Mouse (Mus musculus): ENCODE data around the gene Ntng1.

DNA sequence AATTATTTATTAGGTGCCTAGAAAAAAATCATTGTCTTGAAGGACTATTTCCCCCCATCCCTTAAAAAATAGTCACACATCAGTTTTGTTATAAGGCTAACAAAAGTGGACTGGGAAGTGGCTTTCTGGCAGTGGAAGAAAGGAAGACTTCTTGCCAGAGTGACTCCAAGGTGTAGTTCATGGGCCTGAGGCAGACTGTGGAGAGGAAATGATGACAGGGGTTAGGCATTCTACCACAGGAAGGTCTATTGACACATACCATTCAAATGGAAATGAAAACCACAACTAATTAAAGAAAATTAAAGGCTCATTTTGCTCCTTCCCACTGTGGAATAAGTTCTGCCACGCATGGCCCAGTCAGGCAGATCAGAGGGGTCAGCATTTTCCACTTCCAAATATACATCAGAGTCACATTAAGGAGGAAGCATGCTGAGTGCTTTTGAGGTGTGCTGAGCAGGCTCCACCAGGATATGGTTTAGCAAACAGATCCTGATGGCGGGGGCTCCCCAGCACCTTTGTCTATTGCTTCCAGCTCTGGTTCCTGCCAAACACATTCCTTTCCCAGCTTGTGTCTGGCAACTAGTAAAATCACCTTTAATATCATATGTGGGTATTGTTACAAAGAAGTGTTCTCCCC is 403.2 kb downstream of the Ntng1 start:
- no peak for TF ChIP-seq CTCF (IDR thresholded peaks at IDR 0.05; ENCODE audit: control insufficient read depth, insufficient read depth, insufficient read length)
- no peak for TF ChIP-seq CEBPB (IDR thresholded peaks at IDR 0.05; ENCODE audit: low read depth)
- no peak for TF ChIP-seq MAX (IDR thresholded peaks at IDR 0.05)
- no peak for TF ChIP-seq USF1 (IDR thresholded peaks at IDR 0.05; ENCODE audit: low read depth)
- TF ChIP-seq MYOG (IDR thresholded peaks at IDR 0.05; ENCODE audit: control insufficient read depth, extremely low read depth, insufficient read length), result no peak
- TF ChIP-seq MYOD1 (IDR thresholded peaks at IDR 0.05; ENCODE audit: control insufficient read depth, insufficient read length, low read depth), result no peak
